Mouse (Mus musculus): ENCODE measurements around the gene Hat1. TPM values are rescaled to one million over a fixed set of nuclear protein-coding genes. Genes with fewer than 3 reads are reported as not detected.

Gene Hat1
- polyA plus RNA-seq, 1 experiment from 2014 or later = 147 TPM

GRCm38 (mm10) chr2:71466103-71466502 is 77.3 kb downstream of the Hat1 start:
- H3K4me3 ChIP-seq (replicated peaks) = no peak overlapping the region
- no peaks in the 10 kb centered on the region for H3K9me3 ChIP-seq
- H3K27me3 ChIP-seq = no peaks in the 10 kb centered on the region
- whole genome bisulfite sequencing = 19% methylated on average over 5 of the region's 6 CpGs
- H3K36me3 ChIP-seq = no peaks in the 10 kb centered on the region
- H3K4me2 ChIP-seq = no peak overlapping the region
- no peak overlapping the region for H3K27ac ChIP-seq
- no peak for ATAC-seq (ENCODE audit: insufficient number of reproducible peaks, insufficient read depth, low FRiP score, low TSS enrichment, low read depth)
- peaks cover 4% of the 10 kb centered on the region; the same call in 1 of the 2 replicates for H3K4me1 ChIP-seq (replicated peaks)
- no peak overlapping the region for H3K9ac ChIP-seq (replicated peaks)

GRCm38 (mm10) chr2:71466861-71467450 is 78.2 kb downstream of the Hat1 start:
- Histone ChIP-seq H3K4me1 (replicated peaks) (peaks cover 4% of the 10 kb centered on the region; the same call in 1 of the 2 replicates), H3K9me3 (no peaks in the 10 kb centered on the region), H3K4me2 (no peak overlapping the region), H3K9ac (replicated peaks) (no peak overlapping the region), H3K27me3 (no peaks in the 10 kb centered on the region), H3K36me3 (no peaks in the 10 kb centered on the region), H3K4me3 (replicated peaks) (no peak overlapping the region), H3K27ac (no peak overlapping the region)
- WGBS = 59% methylated on average over 11 of the region's 11 CpGs
- no peak for ATAC-seq (ENCODE audit: insufficient number of reproducible peaks, insufficient read depth, low FRiP score, low TSS enrichment, low read depth)

DNA sequence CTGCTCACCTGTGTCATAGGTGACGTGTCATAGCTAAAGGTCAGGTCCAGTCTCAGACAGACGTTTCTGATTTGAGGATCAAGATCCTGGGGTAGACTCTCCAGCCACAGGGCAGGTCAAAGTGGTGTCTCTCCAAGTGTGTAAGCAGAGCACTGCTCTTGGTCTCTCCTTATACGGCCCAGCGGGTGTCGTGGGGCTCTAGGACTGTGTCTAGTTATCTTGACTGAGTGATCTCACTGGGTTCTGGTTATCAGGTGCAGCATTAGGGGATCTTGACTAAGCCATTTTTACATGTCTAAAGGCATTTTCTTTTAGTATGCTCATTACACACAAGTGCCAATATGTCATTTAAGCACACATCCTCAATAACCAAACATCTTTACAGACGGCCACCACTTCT is 82.3 kb downstream of the Hat1 start:
- Histone ChIP-seq H3K4me2 (no peak overlapping the region), H3K36me3 (no peaks in the 10 kb centered on the region), H3K4me3 (replicated peaks) (no peak overlapping the region), H3K9me3 (no peaks in the 10 kb centered on the region), H3K27me3 (no peaks in the 10 kb centered on the region), H3K27ac (no peak overlapping the region), H3K9ac (replicated peaks) (no peak overlapping the region), H3K4me1 (replicated peaks) (peaks cover 25% of the 10 kb centered on the region)
- ATAC-seq (ENCODE audit: insufficient number of reproducible peaks, insufficient read depth, low FRiP score, low TSS enrichment, low read depth) = no peak
- WGBS = 82% methylated on average over 6 of the region's 6 CpGs

- Histone ChIP-seq H3K9me3 (0 out of 2 replicates have a peak, but pooled peaks cover 4% of the 10 kb centered on the region), H3K27ac (no peak overlapping the region), H3K4me3 (replicated peaks) (no peak overlapping the region), H3K27me3 (no peaks in the 10 kb centered on the region), H3K4me1 (replicated peaks) (peaks cover 29% of the 10 kb centered on the region), H3K36me3 (no peaks in the 10 kb centered on the region), H3K9ac (replicated peaks) (no peak overlapping the region), H3K4me2 (no peak overlapping the region)
- ATAC-seq (ENCODE audit: insufficient number of reproducible peaks, insufficient read depth, low FRiP score, low TSS enrichment, low read depth) = no peak
- 57% methylated on average over 7 of the region's 7 CpGs for WGBS
Observed at GRCm38 (mm10) chr2:71473830-71474229, 85.1 kb downstream of the Hat1 start.

- ATAC-seq (ENCODE audit: insufficient number of reproducible peaks, insufficient read depth, low FRiP score, low TSS enrichment, low read depth) = no peak
- Histone ChIP-seq H3K4me3 (replicated peaks) (no peak overlapping the region), H3K36me3 (no peaks in the 10 kb centered on the region), H3K27me3 (no peaks in the 10 kb centered on the region), H3K4me1 (replicated peaks) (peaks cover 29% of the 10 kb centered on the region), H3K27ac (0 out of 2 replicates have a peak overlapping the region, but pooled peaks have one; percentile 23), H3K4me2 (no peak overlapping the region), H3K9me3 (0 out of 2 replicates have a peak, but pooled peaks cover 4% of the 10 kb centered on the region), H3K9ac (replicated peaks) (no peak overlapping the region)
- WGBS = 43% methylated on average over 7 of the region's 7 CpGs
Observed at GRCm38 (mm10) chr2:71474345-71474744, 85.6 kb downstream of the Hat1 start.

- Histone ChIP-seq H3K4me3 (replicated peaks) (no peak overlapping the region), H3K4me1 (replicated peaks) (peaks cover 33% of the 10 kb centered on the region), H3K9ac (replicated peaks) (no peak overlapping the region), H3K4me2 (no peak overlapping the region), H3K9me3 (0 out of 2 replicates have a peak, but pooled peaks cover 4% of the 10 kb centered on the region), H3K27me3 (no peaks in the 10 kb centered on the region), H3K27ac (0 out of 2 replicates have a peak overlapping the region, but pooled peaks have one; percentile 14), H3K36me3 (no peaks in the 10 kb centered on the region)
- no peak for ATAC-seq (ENCODE audit: insufficient number of reproducible peaks, insufficient read depth, low FRiP score, low TSS enrichment, low read depth)
- WGBS = 62% methylated on average over 10 of the region's 10 CpGs
Observed at GRCm38 (mm10) chr2:71475311-71475710, 86.6 kb downstream of the Hat1 start.

- Histone ChIP-seq H3K36me3 (no peaks in the 10 kb centered on the region), H3K27me3 (no peaks in the 10 kb centered on the region), H3K4me3 (replicated peaks) (no peak overlapping the region), H3K9me3 (0 out of 2 replicates have a peak, but pooled peaks cover 4% of the 10 kb centered on the region), H3K9ac (replicated peaks) (no peak overlapping the region), H3K27ac (0 out of 2 replicates have a peak overlapping the region, but pooled peaks have one; percentile 14), H3K4me1 (replicated peaks) (peaks cover 33% of the 10 kb centered on the region), H3K4me2 (no peak overlapping the region)
- 68% methylated on average over 4 of the region's 4 CpGs for WGBS
- ATAC-seq (ENCODE audit: insufficient number of reproducible peaks, insufficient read depth, low FRiP score, low TSS enrichment, low read depth) = no peak
Observed at GRCm38 (mm10) chr2:71475760-71476159, 87.0 kb downstream of the Hat1 start.

GRCm38 (mm10) chr2:71477787-71478186 is 89.0 kb downstream of the Hat1 start:
- no peak overlapping the region for H3K9ac ChIP-seq (replicated peaks)
- H3K27ac ChIP-seq = no peak overlapping the region
- ATAC-seq (ENCODE audit: insufficient number of reproducible peaks, insufficient read depth, low FRiP score, low TSS enrichment, low read depth) = no peak
- no peak overlapping the region for H3K4me3 ChIP-seq (replicated peaks)
- no peaks in the 10 kb centered on the region for H3K27me3 ChIP-seq
- H3K4me2 ChIP-seq = no peak overlapping the region
- no peaks in the 10 kb centered on the region for H3K36me3 ChIP-seq
- 0 out of 2 replicates have a peak, but pooled peaks cover 4% of the 10 kb centered on the region for H3K9me3 ChIP-seq
- H3K4me1 ChIP-seq (replicated peaks) = peaks cover 33% of the 10 kb centered on the region

DNA sequence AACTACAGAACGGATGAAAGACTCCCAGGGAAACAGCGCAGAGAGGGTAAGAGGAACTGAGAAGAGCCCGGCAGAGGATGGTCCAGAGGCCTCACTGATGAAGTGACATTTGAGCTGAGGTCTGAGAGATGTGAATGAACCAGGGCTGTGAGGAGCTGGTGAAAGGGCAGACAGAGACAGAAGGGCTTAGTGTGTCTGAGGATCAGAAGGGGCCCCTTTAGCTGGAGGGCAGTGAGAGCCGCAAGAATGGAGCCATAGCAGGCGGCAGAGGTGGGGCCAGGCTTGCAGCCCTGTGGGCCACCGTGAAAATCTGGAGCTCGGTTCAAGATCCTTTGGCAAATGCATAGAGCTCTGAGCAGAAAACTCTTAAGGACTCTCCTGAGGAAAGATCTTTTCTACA is 91.2 kb downstream of the Hat1 start:
- Histone ChIP-seq H3K4me1 (replicated peaks) (peaks cover 30% of the 10 kb centered on the region), H3K9me3 (0 out of 2 replicates have a peak, but pooled peaks cover 4% of the 10 kb centered on the region), H3K4me2 (no peak overlapping the region), H3K36me3 (no peaks in the 10 kb centered on the region), H3K9ac (replicated peaks) (no peak overlapping the region), H3K4me3 (replicated peaks) (no peak overlapping the region), H3K27ac (no peak overlapping the region), H3K27me3 (no peaks in the 10 kb centered on the region)
- no peak for ATAC-seq (ENCODE audit: insufficient number of reproducible peaks, insufficient read depth, low FRiP score, low TSS enrichment, low read depth)
- whole genome bisulfite sequencing = 9% methylated on average over 7 of the region's 7 CpGs

- no peak overlapping the region for H3K4me2 ChIP-seq
- WGBS = 83% methylated on average over 6 of the region's 6 CpGs
- no peaks in the 10 kb centered on the region for H3K27me3 ChIP-seq
- no peak overlapping the region for H3K4me3 ChIP-seq (replicated peaks)
- ATAC-seq (ENCODE audit: insufficient number of reproducible peaks, insufficient read depth, low FRiP score, low TSS enrichment, low read depth) = no peak
- H3K36me3 ChIP-seq = no peaks in the 10 kb centered on the region
- H3K9me3 ChIP-seq = 0 out of 2 replicates have a peak, but pooled peaks cover 4% of the 10 kb centered on the region
- no peak overlapping the region for H3K27ac ChIP-seq
- H3K4me1 ChIP-seq (replicated peaks) = peaks cover 14% of the 10 kb centered on the region
- H3K9ac ChIP-seq (replicated peaks) = no peak overlapping the region
Observed at GRCm38 (mm10) chr2:71481825-71482224, 93.1 kb downstream of the Hat1 start.

DNA sequence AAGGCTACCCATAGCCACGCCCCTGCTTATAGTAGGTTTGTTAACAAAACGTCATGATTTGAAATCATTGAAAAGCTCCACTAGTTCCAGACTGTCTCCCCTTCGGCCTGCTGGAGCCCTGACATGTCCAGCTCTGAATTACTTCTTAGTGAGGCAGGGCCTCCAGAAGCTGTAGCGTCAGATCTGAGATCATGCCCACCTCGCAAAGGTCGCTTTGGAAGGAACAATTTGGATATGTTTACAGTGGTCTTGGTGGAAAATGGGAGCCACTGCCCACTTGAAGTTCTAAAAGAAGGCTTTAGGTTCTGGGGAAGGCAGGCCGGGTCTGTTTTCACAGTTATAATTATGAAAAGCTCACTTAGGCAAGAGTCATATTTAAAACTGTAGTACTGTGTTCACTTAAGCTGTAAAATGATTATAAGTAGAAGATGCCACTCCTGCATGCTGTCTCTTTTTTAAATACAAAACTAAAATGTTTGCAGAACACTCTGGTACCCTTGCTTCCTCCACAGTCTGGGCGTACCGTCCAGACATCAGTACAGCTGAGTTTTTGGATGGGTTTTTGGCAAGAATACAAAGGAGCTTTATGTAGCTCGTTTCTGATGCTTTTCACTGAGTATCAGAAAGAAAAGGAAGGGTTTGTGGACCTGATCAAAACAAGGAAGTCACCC is 94.4 kb downstream of the Hat1 start:
- H3K9ac ChIP-seq (replicated peaks) = no peak overlapping the region
- H3K36me3 ChIP-seq = no peaks in the 10 kb centered on the region
- no peak overlapping the region for H3K27ac ChIP-seq
- H3K4me1 ChIP-seq (replicated peaks) = peaks cover 14% of the 10 kb centered on the region
- no peak overlapping the region for H3K4me2 ChIP-seq
- no peaks in the 10 kb centered on the region for H3K27me3 ChIP-seq
- no peaks in the 10 kb centered on the region for H3K9me3 ChIP-seq
- no peak overlapping the region for H3K4me3 ChIP-seq (replicated peaks)
- 65% methylated on average over 10 of the region's 10 CpGs for WGBS
- ATAC-seq (ENCODE audit: insufficient number of reproducible peaks, insufficient read depth, low FRiP score, low TSS enrichment, low read depth) = no peak
